17 mouse cellular contexts compared by ENCODE assay signal in genomic region chr2:169755091-169755490, GRCm38 (mm10).
A peak's percentile ranks its signal among the peaks of the same experiment; 100 is the strongest.
DNase-seq lines count a peak whose midpoint lies in the region; ATAC-seq lines count a peak whose summit lies in the region.
"Had no signal": no experiment of that assay in that cellular context is flagged by ENCODE, and none has a peak within 500 bp of the region (broad histone marks: within the 10 kb centered on the region; RNA-seq: fewer than 3 reads in every experiment).

No protein-coding gene starts in this region.

- H3K4me3 ChIP-seq in hindbrain, embryonic 14.5 days (replicated peaks; ENCODE audit: low read length), result no peak overlapping the region
- no peak overlapping the region for H3K4me3 ChIP-seq in hindbrain, embryonic 10.5 days
- H3K4me3 ChIP-seq in kidney, embryonic 16.5 days (ENCODE audit: low read length), result no peak overlapping the region
- no peak overlapping the region for H3K4me3 ChIP-seq in neural tube, embryonic 14.5 days (ENCODE audit: low read depth, low read length)
- H3K4me3 ChIP-seq: forebrain, embryonic 12.5 days; heart, embryonic 13.5 days; midbrain, embryonic 13.5 days had no signal

- peaks cover 26% of the 10 kb centered on the region for H3K4me1 ChIP-seq in hindbrain, embryonic 14.5 days (replicated peaks; ENCODE audit: control insufficient read depth, insufficient read depth, low read length)
- peaks cover 20% of the 10 kb centered on the region for H3K4me1 ChIP-seq in hindbrain, embryonic 10.5 days (replicated peaks)
- peaks cover 49% of the 10 kb centered on the region for H3K4me1 ChIP-seq in kidney, embryonic 16.5 days (ENCODE audit: insufficient read depth, low read length)
- peaks cover 11% of the 10 kb centered on the region for H3K4me1 ChIP-seq in neural tube, embryonic 14.5 days (ENCODE audit: control insufficient read depth, insufficient read depth, low read length)

- DNase-seq in hindbrain, embryonic 14.5 days (ENCODE audit: low spot score), result no peak
- no peak for DNase-seq in hindbrain, embryonic 10.5 days (ENCODE audit: low spot score)
- DNase-seq in kidney, postnatal 36 days, result no peak
- DNase-seq in forelimb bud, embryonic 11.5 days (ENCODE audit: low read depth, low spot score), result peak; percentile 49
- DNase-seq: adrenal gland, postnatal 36 days; cerebellum, adult 8-10 months; heart, adult 11 months; lung, postnatal 14 days; right cerebral cortex, postnatal 25 days; thymus, adult 18-20 months; thymus, postnatal 4 days had no signal

- no peaks in the 10 kb centered on the region for H3K27me3 ChIP-seq in hindbrain, embryonic 14.5 days (ENCODE audit: control insufficient read depth, insufficient read depth, low read length)
- no peaks in the 10 kb centered on the region for H3K27me3 ChIP-seq in hindbrain, embryonic 10.5 days (ENCODE audit: insufficient read depth, poor library complexity, severe bottlenecking)
- H3K27me3 ChIP-seq in kidney, embryonic 16.5 days (ENCODE audit: insufficient read depth, low read length), result no peaks in the 10 kb centered on the region
- no peaks in the 10 kb centered on the region for H3K27me3 ChIP-seq in neural tube, embryonic 14.5 days (ENCODE audit: control insufficient read depth, insufficient read depth, low read length)
- H3K27me3 ChIP-seq: forebrain, embryonic 12.5 days; heart, embryonic 13.5 days; midbrain, embryonic 13.5 days had no signal

- no peaks in the 10 kb centered on the region for H3K36me3 ChIP-seq in hindbrain, embryonic 14.5 days (replicated peaks; ENCODE audit: control insufficient read depth, insufficient read depth)
- H3K36me3 ChIP-seq in hindbrain, embryonic 10.5 days, result no peaks in the 10 kb centered on the region
- H3K36me3 ChIP-seq in kidney, embryonic 16.5 days (ENCODE audit: insufficient read depth, low read length), result no peaks in the 10 kb centered on the region
- no peaks in the 10 kb centered on the region for H3K36me3 ChIP-seq in neural tube, embryonic 14.5 days (ENCODE audit: control insufficient read depth, insufficient read depth, low read length)
- H3K36me3 ChIP-seq: forebrain, embryonic 12.5 days; heart, embryonic 13.5 days; midbrain, embryonic 13.5 days had no signal

- no peak overlapping the region; the same call in 1 of the 2 replicates for H3K9ac ChIP-seq in hindbrain, embryonic 14.5 days
- H3K9ac ChIP-seq in kidney, embryonic 16.5 days (replicated peaks; ENCODE audit: low read length), result no peak overlapping the region
- no peak overlapping the region for H3K9ac ChIP-seq in neural tube, embryonic 14.5 days (replicated peaks; ENCODE audit: low read depth, low read length)
- H3K9ac ChIP-seq: forebrain, embryonic 12.5 days; heart, embryonic 13.5 days; midbrain, embryonic 13.5 days had no signal

- 55% methylated on average over 7 of the region's 7 CpGs for WGBS in hindbrain, embryonic 14.5 days
- WGBS in hindbrain, embryonic 10.5 days, result 75% methylated on average over 7 of the region's 7 CpGs
- WGBS in kidney, embryonic 16.5 days, result 56% methylated on average over 7 of the region's 7 CpGs
- WGBS in neural tube, embryonic 14.5 days, result 63% methylated on average over 7 of the region's 7 CpGs

- no peaks in the 10 kb centered on the region for H3K9me3 ChIP-seq in hindbrain, embryonic 14.5 days (ENCODE audit: control insufficient read depth, low read length)
- no peaks in the 10 kb centered on the region for H3K9me3 ChIP-seq in hindbrain, embryonic 10.5 days
- no peaks in the 10 kb centered on the region; the same call in 1 of the 2 replicates for H3K9me3 ChIP-seq in kidney, embryonic 16.5 days (ENCODE audit: low read length)
- H3K9me3 ChIP-seq in neural tube, embryonic 14.5 days (ENCODE audit: control insufficient read depth, low read length), result no peaks in the 10 kb centered on the region
- H3K9me3 ChIP-seq: forebrain, embryonic 12.5 days; midbrain, embryonic 13.5 days had no signal

- no peak for ATAC-seq in hindbrain, embryonic 14.5 days (ENCODE audit: low FRiP score)
- no peak for ATAC-seq in kidney, embryonic 16.5 days (ENCODE audit: low FRiP score, low TSS enrichment)
- no peak for ATAC-seq in neural tube, embryonic 14.5 days (ENCODE audit: low read depth)
- ATAC-seq in cerebellum, adult (ENCODE audit: insufficient number of reproducible peaks, low FRiP score, low TSS enrichment), result no peak
- ATAC-seq: midbrain, embryonic 13.5 days had no signal

- H3K4me2 ChIP-seq in hindbrain, embryonic 14.5 days (replicated peaks), result no peak overlapping the region
- peak overlapping the region; percentile 1; the same call in 1 of the 2 replicates for H3K4me2 ChIP-seq in kidney, embryonic 16.5 days (replicated peaks; ENCODE audit: low read depth, low read length)
- no peak overlapping the region for H3K4me2 ChIP-seq in neural tube, embryonic 14.5 days (ENCODE audit: low read depth, low read length)
- H3K4me2 ChIP-seq: forebrain, embryonic 12.5 days; heart, embryonic 13.5 days; midbrain, embryonic 13.5 days had no signal

- H3K27ac ChIP-seq in hindbrain, embryonic 14.5 days, result peak overlapping the region; percentile 43; the same call in 1 of the 2 replicates
- no peak overlapping the region for H3K27ac ChIP-seq in hindbrain, embryonic 10.5 days
- peak overlapping the region; percentile 71 for H3K27ac ChIP-seq in kidney, embryonic 16.5 days (ENCODE audit: low read length)
- 0 out of 2 replicates have a peak overlapping the region, but pooled peaks have one; percentile 10 for H3K27ac ChIP-seq in neural tube, embryonic 14.5 days (ENCODE audit: low read depth, low read length)
- H3K27ac ChIP-seq: forebrain, embryonic 12.5 days; heart, embryonic 13.5 days; midbrain, embryonic 13.5 days had no signal
